Mouse (Mus musculus): ENCODE data around the gene Ccdc115.

GRCm38 (mm10) chr1:34469801-34470200 is 30.3 kb upstream of the Ccdc115 start:
- TF ChIP-seq CTCF (IDR thresholded peaks at IDR 0.05; ENCODE audit: control insufficient read depth, insufficient read depth, insufficient read length): no peak
- no peak for TF ChIP-seq MYOG (IDR thresholded peaks at IDR 0.05; ENCODE audit: control insufficient read depth, extremely low read depth, insufficient read length)
- no peak for TF ChIP-seq CEBPB (IDR thresholded peaks at IDR 0.05; ENCODE audit: low read depth)
